29 mouse cellular contexts compared by ENCODE assay signal in genomic region chr1:97631843-97632470, GRCm38 (mm10). TPM values are rescaled to one million over a fixed set of nuclear protein-coding genes. Genes with fewer than 3 reads are reported as not detected.
DNase-seq lines count a peak whose midpoint lies in the region; ATAC-seq and TF ChIP-seq lines count a peak whose summit lies in the region.
"Had no signal": no experiment of that assay in that cellular context is flagged by ENCODE, and none has a peak within 500 bp of the region (broad histone marks: within the 10 kb centered on the region; RNA-seq: fewer than 3 reads in every experiment).

No protein-coding gene starts in this region.

- WGBS in liver, embryonic 12.5 days (ENCODE audit: insufficient replicate concordance), result 50% methylated on average over 5 of the region's 5 CpGs
- 40% methylated on average over 5 of the region's 5 CpGs for WGBS in liver, embryonic 16.5 days (ENCODE audit: insufficient replicate concordance)
- WGBS in forebrain, postnatal 0 days, result 80% methylated on average over 5 of the region's 5 CpGs

- no peaks in the 10 kb centered on the region for H3K9me3 ChIP-seq in liver, embryonic 12.5 days (replicated peaks)
- H3K9me3 ChIP-seq in liver, embryonic 16.5 days (replicated peaks; ENCODE audit: control insufficient read depth, low read length), result no peaks in the 10 kb centered on the region
- H3K9me3 ChIP-seq in forebrain, postnatal 0 days (ENCODE audit: low read length), result no peaks in the 10 kb centered on the region
- H3K9me3 ChIP-seq: heart, embryonic 10.5 days; heart, embryonic 15.5 days; kidney, embryonic 15.5 days; limb, embryonic 13.5 days; midbrain, embryonic 10.5 days; midbrain, embryonic 15.5 days; neural tube, embryonic 15.5 days; stomach, embryonic 15.5 days had no signal

- peaks cover 20% of the 10 kb centered on the region for H3K36me3 ChIP-seq in liver, embryonic 12.5 days
- H3K36me3 ChIP-seq in liver, embryonic 16.5 days (ENCODE audit: control insufficient read depth, insufficient read depth), result peaks cover 6% of the 10 kb centered on the region
- H3K36me3 ChIP-seq in forebrain, postnatal 0 days (ENCODE audit: insufficient read depth), result no peaks in the 10 kb centered on the region
- H3K36me3 ChIP-seq: heart, embryonic 10.5 days; heart, embryonic 15.5 days; kidney, embryonic 15.5 days; limb, embryonic 13.5 days; midbrain, embryonic 15.5 days; stomach, embryonic 15.5 days had no signal

- peaks cover 33% of the 10 kb centered on the region for H3K4me1 ChIP-seq in liver, embryonic 12.5 days
- H3K4me1 ChIP-seq in liver, embryonic 16.5 days (ENCODE audit: control insufficient read depth, low read depth, low read length), result peaks cover 18% of the 10 kb centered on the region
- H3K4me1 ChIP-seq in forebrain, postnatal 0 days (ENCODE audit: insufficient read depth), result no peaks in the 10 kb centered on the region
- H3K4me1 ChIP-seq: heart, embryonic 10.5 days; heart, embryonic 15.5 days; kidney, embryonic 15.5 days; stomach, embryonic 15.5 days had no signal

- H3K4me3 ChIP-seq in gastrocnemius, adult 2 months, result no peak overlapping the region
- no peak overlapping the region for H3K4me3 ChIP-seq in liver, embryonic 12.5 days
- H3K4me3 ChIP-seq in liver, embryonic 16.5 days (ENCODE audit: low read depth, low read length), result no peak overlapping the region
- no peak overlapping the region for H3K4me3 ChIP-seq in forebrain, postnatal 0 days (ENCODE audit: low read depth, low read length)
- H3K4me3 ChIP-seq: heart, embryonic 10.5 days; heart, embryonic 15.5 days; kidney, embryonic 15.5 days; layer of hippocampus, adult 2 months; left cerebral cortex, adult 2 months; limb, embryonic 13.5 days; midbrain, embryonic 10.5 days; midbrain, embryonic 15.5 days; neural tube, embryonic 15.5 days; stomach, embryonic 15.5 days had no signal

- DNase-seq in gastrocnemius, adult 2 months, result no peak
- no peak for DNase-seq in gastrocnemius, postnatal 14 days
- DNase-seq in liver, result no peak
- no peak for DNase-seq in forebrain, postnatal 0 days
- DNase-seq in MN1 (ENCODE audit: low spot score), result no peak
- DNase-seq: adrenal gland, postnatal 36 days; cerebellum, adult 18-20 months; cerebellum, postnatal 10 days; kidney, postnatal 36 days; lung, adult 2 months; lung, postnatal 10 days; retina, postnatal 1 day; right cerebral cortex, postnatal 25 days had no signal

- intact Hi-C loops in gastrocnemius, adult 2 months (cut with DNase I), result no loop called here
- intact Hi-C loops in gastrocnemius, postnatal 14 days (cut with DNase I; ENCODE audit: low total_unique reads), result no loop called here

- H3K9ac ChIP-seq in liver, embryonic 12.5 days, result 0 out of 2 replicates have a peak overlapping the region, but pooled peaks have one; percentile 22
- H3K9ac ChIP-seq in liver, embryonic 16.5 days (ENCODE audit: low read depth, low read length), result no peak overlapping the region
- no peak overlapping the region for H3K9ac ChIP-seq in forebrain, postnatal 0 days
- H3K9ac ChIP-seq: heart, embryonic 15.5 days; kidney, embryonic 15.5 days; limb, embryonic 13.5 days; midbrain, embryonic 15.5 days; neural tube, embryonic 15.5 days; stomach, embryonic 15.5 days had no signal

- H3K27me3 ChIP-seq in liver, embryonic 12.5 days (replicated peaks), result no peaks in the 10 kb centered on the region
- H3K27me3 ChIP-seq in liver, embryonic 16.5 days (ENCODE audit: control insufficient read depth, insufficient read depth, low read depth, low read length), result no peaks in the 10 kb centered on the region
- no peaks in the 10 kb centered on the region for H3K27me3 ChIP-seq in forebrain, postnatal 0 days (ENCODE audit: insufficient read depth, low read length)
- H3K27me3 ChIP-seq: CH12.LX; heart, embryonic 15.5 days; kidney, embryonic 15.5 days; limb, embryonic 13.5 days; midbrain, embryonic 15.5 days; neural tube, embryonic 15.5 days; stomach, embryonic 15.5 days had no signal

- H3K27ac ChIP-seq in gastrocnemius, adult 2 months, result peak overlapping the region; percentile 35; the same call in 1 of the 2 replicates
- peak overlapping the region; percentile 72 for H3K27ac ChIP-seq in liver, embryonic 12.5 days
- 0 out of 2 replicates have a peak overlapping the region, but pooled peaks have one; percentile 20 for H3K27ac ChIP-seq in liver, embryonic 16.5 days (ENCODE audit: low read length)
- no peak overlapping the region for H3K27ac ChIP-seq in forebrain, postnatal 0 days (ENCODE audit: low read depth, low read length)
- H3K27ac ChIP-seq: heart, embryonic 10.5 days; heart, embryonic 15.5 days; kidney, embryonic 15.5 days; left cerebral cortex, adult 2 months; limb, embryonic 13.5 days; macrophage; midbrain, embryonic 10.5 days; midbrain, embryonic 15.5 days; neural tube, embryonic 15.5 days; stomach, embryonic 15.5 days had no signal

- ATAC-seq in liver, embryonic 12.5 days, result no peak
- ATAC-seq in liver, embryonic 16.5 days (ENCODE audit: low read depth), result no peak
- ATAC-seq in forebrain, postnatal 0 days, result no peak
- ATAC-seq: forebrain, embryonic 14.5 days; hindbrain, embryonic 16.5 days; midbrain, embryonic 15.5 days had no signal

- no peak for TF ChIP-seq CTCF in gastrocnemius, adult 2 months (IDR thresholded peaks at IDR 0.05)
- no peak for TF ChIP-seq CTCF in forebrain, postnatal 0 days (IDR thresholded peaks at IDR 0.05; ENCODE audit: low read depth)

- peak overlapping the region; percentile 38 for H3K4me2 ChIP-seq in liver, embryonic 12.5 days
- no peak overlapping the region for H3K4me2 ChIP-seq in liver, embryonic 16.5 days (ENCODE audit: low read depth, low read length)
- H3K4me2 ChIP-seq in forebrain, postnatal 0 days (ENCODE audit: low read depth), result no peak overlapping the region
- H3K4me2 ChIP-seq: heart, embryonic 15.5 days; kidney, embryonic 15.5 days; limb, embryonic 13.5 days; midbrain, embryonic 15.5 days; neural tube, embryonic 15.5 days; stomach, embryonic 15.5 days had no signal

RNA-seq across cellular contexts. Expression of gene D1Ertd622e, which starts 29.9 kb away (rescaled TPM):
- 10 to 100 TPM; 11.5 to 18.3 TPM for total RNA-seq in gastrocnemius, adult 2 months (2021)
- 10 to 100 TPM; 14.9 to 31.9 TPM for total RNA-seq in gastrocnemius, postnatal 14 days (2021)
- polyA plus RNA-seq in liver, embryonic 12.5 days (2016; fragmentation: Nextera tagmentation; extraction: Ambion mirVana), result 41.7 and 42.4 TPM in 2 replicates
- polyA plus RNA-seq in liver, embryonic 16.5 days (2015; fragmentation: Nextera tagmentation; extraction: Ambion mirVana), result 43.7 and 51.3 TPM in 2 replicates
- total RNA-seq in forebrain, postnatal 0 days (2014; rRNA removed), result 30.1 and 48.7 TPM in 2 replicates
- polyA plus RNA-seq in forebrain, postnatal 0 days (2015; fragmentation: Nextera tagmentation; extraction: Ambion mirVana), result 59.2 and 60.0 TPM in 2 replicates
